Mouse (Mus musculus) liver, postnatal 0 days (tissue): ENCODE measurements around the gene Itgae.

ENCODE experiments used
- CTCF ChIP-seq: sonication (generic); IDR thresholded peaks from 2 replicates; pipeline ENCODE4 v1.5.1; 2016; ENCODE audit warnings: antibody characterized with exemption, low read depth
- EP300 ChIP-seq: IDR thresholded peaks from 2 replicates; pipeline ENCODE4 v1.6.1; 2016; ENCODE audit warnings: antibody characterized with exemption, low read depth, mild to moderate bottlenecking

DNA sequence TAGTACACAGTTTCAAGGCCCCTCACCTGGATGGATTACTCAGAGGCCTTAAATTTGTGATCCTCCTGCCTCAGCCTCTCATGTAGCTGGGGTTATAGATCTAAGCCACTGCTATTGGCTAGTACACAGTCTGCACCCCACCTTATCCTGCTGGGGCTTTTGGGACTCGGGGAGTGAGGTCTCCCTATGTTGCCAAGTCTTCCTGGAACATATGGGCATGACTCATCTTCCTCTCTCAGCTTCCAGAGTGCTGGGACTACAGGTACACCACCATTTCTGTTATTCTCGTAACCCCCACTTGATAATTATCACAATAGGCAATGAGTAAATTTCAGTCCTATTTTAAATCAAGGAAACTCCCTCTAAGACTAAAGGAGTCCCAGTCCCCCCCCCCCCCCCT is 104.1 kb downstream of the Itgae start:
- TF ChIP-seq CTCF = no peak
- TF ChIP-seq EP300 = no peak
